Mouse (Mus musculus) G1E (cell line): ENCODE results near the gene Rpl11.

Source experiments
- CTCF ChIP-seq: IDR thresholded peaks from 2 replicates; pipeline ENCODE4 v1.5.1; 2012; ENCODE audit warnings: low read depth, low read length, inconsistent platforms, mixed read lengths
- GATA1 ChIP-seq: IDR thresholded peaks from 2 replicates; pipeline ENCODE4 v1.6.1; 2012; ENCODE audit warnings: borderline replicate concordance, low read length, inconsistent platforms, mixed read lengths
- GATA2 ChIP-seq: IDR thresholded peaks from 2 replicates; pipeline ENCODE4 v1.6.1; 2012; ENCODE audit warnings: low read depth, low read length, inconsistent platforms, borderline replicate concordance
- POLR2AphosphoS5 ChIP-seq: IDR thresholded peaks from 2 replicates; pipeline ENCODE4 v1.6.1; 2012; ENCODE audit warnings: low read depth, low read length, inconsistent platforms; ENCODE audit not compliant: insufficient replicate concordance

DNA sequence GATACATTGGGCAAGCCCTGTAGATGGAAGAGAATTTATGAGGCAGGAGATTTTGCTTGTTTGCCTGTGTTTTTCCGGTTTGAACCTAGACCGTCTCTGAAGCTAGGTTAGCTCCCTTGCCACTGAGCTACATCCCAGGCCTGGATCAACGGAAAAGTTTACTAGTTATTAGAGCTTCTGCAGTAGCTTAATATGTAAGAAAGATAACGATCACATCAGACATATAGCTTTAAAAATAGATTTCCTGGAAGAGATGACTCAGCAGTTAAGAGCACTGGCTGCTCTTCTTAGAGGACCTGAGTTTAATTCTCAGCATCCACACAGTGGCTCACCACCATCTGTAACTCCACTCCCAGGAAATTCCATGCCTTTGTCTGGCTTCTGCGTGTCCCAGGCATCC is 24.5 kb downstream of the Rpl11 start:
- no peak for TF ChIP-seq CTCF
- no peak for TF ChIP-seq GATA1
- TF ChIP-seq POLR2AphosphoS5 = no peak
- TF ChIP-seq GATA2 = no peak
